Mouse (Mus musculus) liver, embryonic 14.5 days (tissue): ENCODE data around the gene Grin2c. TPM values are rescaled to one million over a fixed set of nuclear protein-coding genes. Genes with fewer than 3 reads are reported as not detected.
A peak's percentile ranks its signal among the peaks of the same experiment; 100 is the strongest.

Experiments used
- ATAC-seq: fragments of 200-750 bp; cut with Nextera tagmentation; 2 replicates; pipeline ENCODE4 v1.8.0; 2017; ENCODE audit warnings: moderate number of reproducible peaks, mild to moderate bottlenecking, moderate library complexity; ENCODE audit not compliant: insufficient read depth
- DNase-seq, 3 experiments: peaks; one replicate each; pipeline ENCODE4 v3.0.0-alpha.2; 2012 to 2013; ENCODE audit warnings: low read depth in 3 of 3, low spot score in 3 of 3
- H3K27ac ChIP-seq: fragments of 300-500 bp; sonication (generic); 2 replicates; pipeline ENCODE4 v1.5.1; 2014; ENCODE audit warnings: moderate library complexity, mild to moderate bottlenecking, control low read depth, inconsistent platforms
- H3K27me3 ChIP-seq: fragments of 300-500 bp; sonication (generic); 2 replicates; pipeline ENCODE4 v1.6.1; 2014; ENCODE audit warnings: mild to moderate bottlenecking, low read length, moderate library complexity; ENCODE audit not compliant: control insufficient read depth, insufficient read depth
- H3K36me3 ChIP-seq: fragments of 300-500 bp; sonication (generic); replicated peaks from 2 replicates; pipeline ENCODE4 v1.6.1; 2014; ENCODE audit warnings: low read depth; ENCODE audit not compliant: control insufficient read depth, insufficient read depth
- H3K4me1 ChIP-seq, 2 experiments: fragments of 200-500 bp in 1 of 2; fragments of 300-500 bp in 1 of 2; sonication (generic) in 1 of 2; replicated peaks; 2 replicates each; pipeline ENCODE4 v1.6.1; 2012 to 2014; ENCODE audit warnings: antibody characterized with exemption in 1 of 2, inconsistent platforms in 1 of 2, low read length in 1 of 2; ENCODE audit not compliant: control insufficient read depth in 2 of 2, insufficient read depth in 2 of 2
- H3K4me2 ChIP-seq: fragments of 300-500 bp; sonication (generic); 2 replicates; pipeline ENCODE4 v1.6.1; 2014; ENCODE audit warnings: low read depth, mild to moderate bottlenecking, control low read depth, moderate library complexity
- H3K4me3 ChIP-seq, 2 experiments: fragments of 200-500 bp in 1 of 2; fragments of 300-500 bp in 1 of 2; sonication (generic) in 1 of 2; 2 replicates each; pipeline ENCODE4 v1.5.1; 2012 to 2014; ENCODE audit warnings: low read depth in 2 of 2, low read length in 2 of 2, mild to moderate bottlenecking in 2 of 2, control low read depth in 1 of 2, inconsistent platforms in 1 of 2, moderate library complexity in 1 of 2; ENCODE audit not compliant: insufficient read depth in 1 of 2
- H3K9ac ChIP-seq: fragments of 300-500 bp; sonication (generic); replicated peaks from 2 replicates; pipeline ENCODE4 v1.6.1; 2014; ENCODE audit warnings: mild to moderate bottlenecking, control low read depth, moderate library complexity
- H3K9me3 ChIP-seq: fragments of 300-500 bp; sonication (generic); 2 replicates; pipeline ENCODE4 v1.6.1; 2016; ENCODE audit warnings: low read length, mixed read lengths; ENCODE audit not compliant: control insufficient read depth
- CTCF ChIP-seq: IDR thresholded peaks from 2 replicates; pipeline ENCODE4 v1.5.1; 2016; ENCODE audit warnings: antibody characterized with exemption, low read depth, control low read depth
- EP300 ChIP-seq: IDR thresholded peaks from 2 replicates; pipeline ENCODE4 v1.6.1; 2016; ENCODE audit warnings: antibody characterized with exemption, low read depth
- WGBS: fragments of 180-500 bp; shearing (Covaris S2); extraction: QIAGEN DNeasy Blood & Tissue Kit; methylation state at CpG from one replicate; pipeline ENCODE4 v1.1.7; 2014; ENCODE audit not compliant: insufficient replicate concordance; 5-methylcytosine and 5-hydroxymethylcytosine counted together
- polyA plus RNA-seq, 2 experiments: library from polyadenylated mRNA; depleted of rRNA in 1 of 2; stranded (reverse) in 1 of 2; unstranded in 1 of 2; fragments of >200 nt; fragmentation: Nextera tagmentation in 1 of 2; extraction: Ambion mirVana in 1 of 2; gene quantifications; 2 replicates each; pipeline versions ENCODE4 v1.2.1 to v1.2.3; 2012 to 2014

The Grin2c gene
- polyA plus RNA-seq (2012; rRNA removed) (0.17 and 0.21 TPM in 2 replicates), polyA plus RNA-seq (2014; fragmentation: Nextera tagmentation; extraction: Ambion mirVana) (0.05 TPM in 1 of 2 replicates, not detected in the other)

DNA sequence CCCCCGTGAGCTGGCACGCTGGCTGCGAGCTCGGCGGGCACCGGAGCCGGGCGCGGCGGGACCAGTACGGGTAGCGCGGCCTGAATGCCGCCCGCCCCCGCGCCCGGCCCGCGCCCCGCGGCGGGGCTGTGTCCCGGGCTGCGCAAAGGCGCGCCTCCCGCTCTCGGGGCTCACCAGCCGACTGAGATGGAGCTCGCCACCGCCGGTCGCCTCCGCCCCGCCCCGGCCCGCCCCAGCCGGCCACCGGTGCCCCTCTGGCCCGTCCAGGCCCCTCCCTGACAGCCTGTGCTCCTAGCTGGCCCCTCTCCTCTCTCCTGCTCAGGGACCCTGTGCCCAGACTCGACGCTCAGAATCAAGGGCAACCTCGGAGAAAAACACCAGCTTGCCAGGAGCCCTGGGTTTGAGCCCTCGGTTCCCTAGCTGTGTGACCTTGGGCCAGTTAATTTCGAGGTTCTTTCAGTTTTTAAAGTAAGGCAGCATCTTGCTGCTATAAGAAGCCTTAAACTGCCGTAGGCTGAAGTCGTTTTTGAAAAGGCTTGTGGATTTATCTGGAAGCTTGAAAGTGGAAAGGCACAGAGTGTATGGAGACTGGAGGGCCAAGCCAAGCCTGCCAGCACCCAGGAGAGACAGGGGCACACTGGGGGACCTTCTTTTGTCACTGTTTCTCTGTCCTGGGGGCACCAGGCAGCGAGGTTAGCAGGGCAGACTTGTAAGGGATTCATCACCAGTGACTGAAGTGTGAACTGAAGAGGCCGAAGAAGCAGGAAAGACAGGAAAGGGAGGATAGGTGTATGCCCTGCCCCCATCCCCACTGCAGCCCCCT lies at the start of gene Grin2c:
Grin2c (minus strand) TSS at position 183 of the 823 bp plus-strand sequence.
- Histone ChIP-seq H3K36me3 (no peaks in the 10 kb centered on the region), H3K4me2 (peak within 1 kb of the TSS; percentile 31; the same call in 1 of the 2 replicates), H3K9ac (no peak within 1 kb of the TSS), H3K27ac (no peak within 1 kb of the TSS), H3K9me3 (no peaks in the 10 kb centered on the region), H3K4me1 (no peaks in the 10 kb centered on the region), H3K27me3 (peaks cover 44% of the 10 kb centered on the region), H3K4me3 (peak within 1 kb of the TSS in 1 of 2 experiments; percentile 1; a peak in 1 of 4 replicates)
- no peak for DNase-seq
- 9% methylated on average over 31 of the region's 50 CpGs for WGBS
- TF ChIP-seq EP300 = no peak
- no peak for TF ChIP-seq CTCF
- no peak for ATAC-seq

DNA sequence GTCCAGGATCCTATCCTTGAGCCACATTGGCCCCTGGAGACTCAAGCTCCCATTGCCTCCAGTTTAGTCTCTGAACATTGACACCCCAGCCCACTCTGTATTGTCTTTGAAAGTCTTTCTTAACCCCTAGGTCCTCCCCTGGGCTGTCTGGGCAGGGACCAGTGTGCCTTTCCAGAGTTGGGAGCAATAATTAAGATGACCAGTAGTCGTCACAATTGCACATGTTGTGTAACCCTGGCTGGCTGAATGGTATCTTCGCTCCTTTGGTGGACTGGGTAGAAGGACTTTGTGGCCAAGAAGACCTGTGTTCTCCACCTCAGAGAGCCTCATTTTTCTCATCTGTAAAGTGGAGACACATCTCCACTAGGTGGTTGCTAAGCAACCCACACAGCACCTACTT lies 47.2 kb upstream of the Grin2c start:
- WGBS = 22% methylated on average over 2 of the region's 2 CpGs
- H3K27me3 ChIP-seq = peaks cover 27% of the 10 kb centered on the region
- no peak for DNase-seq
- H3K9ac ChIP-seq = no peak overlapping the region
- H3K4me2 ChIP-seq = no peak overlapping the region
- peak; percentile 32 for TF ChIP-seq CTCF
- no peak for TF ChIP-seq EP300
- H3K27ac ChIP-seq = no peak overlapping the region
- H3K9me3 ChIP-seq = no peaks in the 10 kb centered on the region
- no peak overlapping the region for H3K4me3 ChIP-seq
- no peaks in the 10 kb centered on the region for H3K36me3 ChIP-seq
- no peak for ATAC-seq
- no peaks in the 10 kb centered on the region for H3K4me1 ChIP-seq

DNA sequence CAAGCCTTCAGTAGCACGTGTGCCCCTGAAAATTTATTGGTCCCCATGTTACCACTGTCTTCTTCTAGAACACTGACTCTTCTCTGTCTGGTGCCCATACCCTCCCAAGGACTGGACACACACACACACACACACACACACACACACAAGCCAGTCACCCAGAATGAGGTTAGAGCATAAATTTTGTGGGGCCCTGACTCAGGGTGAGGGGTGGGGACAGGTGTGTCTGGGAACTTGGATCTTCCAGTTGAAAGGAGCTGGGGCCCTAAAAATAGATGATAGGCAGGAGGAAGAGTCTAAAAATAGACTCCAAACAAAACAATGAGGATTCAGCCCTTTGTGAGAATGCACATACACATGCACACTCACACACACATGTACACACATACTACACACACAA lies 41.7 kb upstream of the Grin2c start:
- H3K9me3 ChIP-seq = no peaks in the 10 kb centered on the region
- no peak for DNase-seq
- WGBS = 29% methylated on average over 1 of the region's 1 CpGs
- no peaks in the 10 kb centered on the region for H3K27me3 ChIP-seq
- H3K27ac ChIP-seq = no peak overlapping the region
- no peak overlapping the region for H3K4me3 ChIP-seq
- no peak overlapping the region for H3K9ac ChIP-seq
- H3K36me3 ChIP-seq = no peaks in the 10 kb centered on the region
- TF ChIP-seq CTCF = no peak
- no peak for TF ChIP-seq EP300
- no peak overlapping the region for H3K4me2 ChIP-seq
- no peaks in the 10 kb centered on the region for H3K4me1 ChIP-seq
- no peak for ATAC-seq

DNA sequence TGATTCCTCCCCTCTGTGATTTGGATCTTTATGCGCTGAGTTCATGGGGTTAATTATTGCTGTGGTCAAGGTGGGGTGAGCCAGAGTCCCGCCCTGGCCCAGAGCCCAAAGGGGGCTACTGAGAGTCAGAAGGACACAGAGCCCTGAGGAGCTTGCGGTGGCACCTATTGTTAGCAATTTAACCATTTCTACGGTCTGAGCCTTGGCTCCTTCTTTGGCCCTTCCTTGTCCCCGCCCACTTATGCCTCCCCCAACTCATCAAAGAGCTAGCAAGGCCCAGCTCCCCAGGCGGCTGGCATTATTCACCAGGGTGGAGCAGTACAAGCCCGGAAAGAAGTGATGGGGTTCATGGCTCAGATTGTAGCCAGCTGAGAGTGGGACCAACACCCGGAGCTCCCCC lies 39.8 kb upstream of the Grin2c start, which contains the start of gene Otop2:
Otop2 (plus strand) TSS at position 301 of the 400 bp plus-strand sequence.
- DNase-seq (no peak), ATAC-seq (no peak)
- Histone ChIP-seq H3K27me3 (no peaks in the 10 kb centered on the region), H3K4me3 (no peak within 1 kb of the TSS), H3K4me2 (no peak within 1 kb of the TSS), H3K4me1 (no peaks in the 10 kb centered on the region), H3K9ac (no peak within 1 kb of the TSS), H3K36me3 (no peaks in the 10 kb centered on the region), H3K27ac (no peak within 1 kb of the TSS), H3K9me3 (no peaks in the 10 kb centered on the region)
- TF ChIP-seq EP300 (no peak), CTCF (no peak)
- 31% methylated on average over 8 of the region's 8 CpGs for WGBS

DNA sequence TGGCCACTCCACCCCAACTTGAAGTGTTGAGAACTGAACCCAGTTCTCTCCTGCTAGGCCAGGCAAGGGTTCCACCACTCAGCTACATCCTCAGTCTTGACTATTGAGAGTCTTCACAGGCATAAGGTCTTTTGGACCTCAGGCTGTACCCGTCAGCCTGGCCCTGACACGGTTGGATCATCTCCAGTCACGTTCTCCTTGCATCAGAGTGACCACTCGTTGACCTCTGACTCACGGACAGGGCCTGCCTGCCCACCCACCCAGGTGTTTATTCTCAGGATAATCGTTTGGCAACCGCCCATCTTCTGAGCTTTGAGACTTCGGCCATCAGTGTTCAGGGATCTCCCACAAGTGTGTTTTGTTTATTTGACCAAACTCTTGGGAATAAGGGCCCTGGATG lies 36.1 kb upstream of the Grin2c start:
- WGBS = 47% methylated on average over 8 of the region's 8 CpGs
- no peak overlapping the region for H3K9ac ChIP-seq
- peaks cover under 1% of the 10 kb centered on the region; the same call in 1 of the 2 replicates for H3K27me3 ChIP-seq
- no peaks in the 10 kb centered on the region for H3K36me3 ChIP-seq
- no peak for TF ChIP-seq CTCF
- no peak for TF ChIP-seq EP300
- no peak for DNase-seq
- H3K4me2 ChIP-seq = no peak overlapping the region
- H3K4me1 ChIP-seq = no peaks in the 10 kb centered on the region
- H3K9me3 ChIP-seq = no peaks in the 10 kb centered on the region
- no peak for ATAC-seq
- H3K4me3 ChIP-seq = no peak overlapping the region
- H3K27ac ChIP-seq = no peak overlapping the region
